20 mouse cellular contexts compared by ENCODE assay signal in genomic region chr1:166388511-166388910, GRCm38 (mm10). TPM values are rescaled to one million over a fixed set of nuclear protein-coding genes. Genes with fewer than 3 reads are reported as not detected.
DNase-seq lines count a peak whose midpoint lies in the region; ATAC-seq lines count a peak whose summit lies in the region.
"Had no signal": no experiment of that assay in that cellular context is flagged by ENCODE, and none has a peak within 500 bp of the region (broad histone marks: within the 10 kb centered on the region; RNA-seq: fewer than 3 reads in every experiment).

No protein-coding gene starts in this region.

- H3K9me3 ChIP-seq in heart, embryonic 12.5 days (replicated peaks), result no peaks in the 10 kb centered on the region
- H3K9me3 ChIP-seq in midbrain, embryonic 10.5 days (replicated peaks), result no peaks in the 10 kb centered on the region
- H3K9me3 ChIP-seq in midbrain, embryonic 15.5 days, result no peaks in the 10 kb centered on the region
- H3K9me3 ChIP-seq: embryonic facial prominence, embryonic 13.5 days; G1E; hindbrain, embryonic 15.5 days had no signal

- H3K4me2 ChIP-seq in heart, embryonic 12.5 days, result no peak overlapping the region
- no peak overlapping the region for H3K4me2 ChIP-seq in midbrain, embryonic 15.5 days
- H3K4me2 ChIP-seq: embryonic facial prominence, embryonic 13.5 days; hindbrain, embryonic 15.5 days had no signal

- ATAC-seq in heart, embryonic 12.5 days (ENCODE audit: insufficient number of reproducible peaks, low FRiP score), result no peak
- no peak for ATAC-seq in midbrain, embryonic 15.5 days (replicated peaks)
- ATAC-seq: CD4-positive, CD25-positive, alpha-beta regulatory T cell, adult 4 months; forebrain, embryonic 14.5 days; intestine, embryonic 16.5 days had no signal

- 54% methylated on average over 11 of the region's 11 CpGs for WGBS in heart, embryonic 12.5 days
- WGBS in midbrain, embryonic 10.5 days, result 97% methylated on average over 11 of the region's 11 CpGs
- WGBS in midbrain, embryonic 15.5 days, result 91% methylated on average over 11 of the region's 11 CpGs

- peaks cover 92% of the 10 kb centered on the region for H3K36me3 ChIP-seq in heart, embryonic 12.5 days
- peaks cover 100% of the 10 kb centered on the region for H3K36me3 ChIP-seq in midbrain, embryonic 10.5 days
- H3K36me3 ChIP-seq in midbrain, embryonic 15.5 days (replicated peaks), result peaks cover 62% of the 10 kb centered on the region

- H3K4me3 ChIP-seq in heart, embryonic 12.5 days, result no peak overlapping the region
- no peak overlapping the region for H3K4me3 ChIP-seq in midbrain, embryonic 10.5 days
- no peak overlapping the region for H3K4me3 ChIP-seq in midbrain, embryonic 15.5 days
- H3K4me3 ChIP-seq: embryonic facial prominence, embryonic 13.5 days; hindbrain, embryonic 15.5 days had no signal

- peak overlapping the region; percentile 10; the same call in 1 of the 2 replicates for H3K27ac ChIP-seq in heart, embryonic 12.5 days (ENCODE audit: poor library complexity, severe bottlenecking)
- no peak overlapping the region for H3K27ac ChIP-seq in midbrain, embryonic 10.5 days (replicated peaks)
- H3K27ac ChIP-seq in midbrain, embryonic 15.5 days, result no peak overlapping the region
- H3K27ac ChIP-seq: embryonic facial prominence, embryonic 13.5 days; hindbrain, embryonic 15.5 days had no signal

- intact Hi-C loops in heart, postnatal 10 days (cut with DNase I), result no loop called here

- no peaks in the 10 kb centered on the region for H3K27me3 ChIP-seq in heart, embryonic 12.5 days (replicated peaks)
- no peaks in the 10 kb centered on the region for H3K27me3 ChIP-seq in midbrain, embryonic 10.5 days (ENCODE audit: low read depth, poor library complexity, severe bottlenecking)
- H3K27me3 ChIP-seq in midbrain, embryonic 15.5 days (replicated peaks), result no peaks in the 10 kb centered on the region
- H3K27me3 ChIP-seq: embryonic facial prominence, embryonic 13.5 days; hindbrain, embryonic 15.5 days had no signal

- peaks cover 13% of the 10 kb centered on the region for H3K4me1 ChIP-seq in heart, embryonic 12.5 days (replicated peaks)
- no peaks in the 10 kb centered on the region for H3K4me1 ChIP-seq in midbrain, embryonic 10.5 days
- no peaks in the 10 kb centered on the region for H3K4me1 ChIP-seq in midbrain, embryonic 15.5 days
- H3K4me1 ChIP-seq: embryonic facial prominence, embryonic 13.5 days; hindbrain, embryonic 15.5 days had no signal

- H3K9ac ChIP-seq in heart, embryonic 12.5 days, result no peak overlapping the region
- H3K9ac ChIP-seq in midbrain, embryonic 15.5 days, result no peak overlapping the region
- H3K9ac ChIP-seq: embryonic facial prominence, embryonic 13.5 days; hindbrain, embryonic 15.5 days had no signal

- DNase-seq in adrenal gland, postnatal 10 days, result peak; percentile 1
- no peak for DNase-seq in adrenal gland, adult 8-10 months
- no peak for DNase-seq in heart, postnatal 10 days
- DNase-seq in midbrain, embryonic 10.5 days (ENCODE audit: low spot score), result peak; percentile 9
- no peak for DNase-seq in frontal cortex, postnatal 14 days (ENCODE audit: low spot score in 2 of 2)
- DNase-seq: adrenal gland, postnatal 14 days; B cell, adult 2 months; cerebellum, adult 11-12 months; cerebellum, adult 9-10 months; cerebellum, postnatal 25 days; gastrocnemius, postnatal 14 days; kidney, adult 2 months had no signal

RNA-seq across cellular contexts. Expression of gene Tada1, which starts 9.6 kb away (rescaled TPM):
- total RNA-seq in adrenal gland, postnatal 10 days (2021), result 10 to 100 TPM; 18.4 to 19.1 TPM
- total RNA-seq in adrenal gland, adult 8-10 months (2022), result 10 to 100 TPM; 20.6 to 26.8 (median 22.8) TPM
- polyA plus RNA-seq in heart, embryonic 12.5 days (2016; fragmentation: Nextera tagmentation; extraction: Ambion mirVana), result 30.3 and 32.1 TPM in 2 replicates
- total RNA-seq in heart, postnatal 10 days (2021), result 10 to 100 TPM; 13.9 to 15.6 TPM
- 70.2 and 70.3 TPM in 2 replicates for polyA plus RNA-seq in midbrain, embryonic 10.5 days (2016; fragmentation: Nextera tagmentation; extraction: Ambion mirVana)
- polyA plus RNA-seq in midbrain, embryonic 15.5 days (2015; fragmentation: Nextera tagmentation; extraction: Ambion mirVana), result 90.5 and 94.9 TPM in 2 replicates

RNA-seq across cellular contexts. Expression of gene Pogk, which starts 21.2 kb away (rescaled TPM):
- 10 to 100 TPM; 27.9 to 32.7 TPM for total RNA-seq in adrenal gland, postnatal 10 days (2021)
- total RNA-seq in adrenal gland, adult 8-10 months (2022), result 10 to 100 TPM; 30.0 to 43.1 (median 38.9) TPM
- polyA plus RNA-seq in heart, embryonic 12.5 days (2016; fragmentation: Nextera tagmentation; extraction: Ambion mirVana), result 15.3 and 17.4 TPM in 2 replicates
- total RNA-seq in heart, postnatal 10 days (2021), result 10 to 100 TPM; 19.5 to 23.4 TPM
- polyA plus RNA-seq in midbrain, embryonic 10.5 days (2016; fragmentation: Nextera tagmentation; extraction: Ambion mirVana), result 26.1 and 37.7 TPM in 2 replicates
- 36.7 and 41.3 TPM in 2 replicates for polyA plus RNA-seq in midbrain, embryonic 15.5 days (2015; fragmentation: Nextera tagmentation; extraction: Ambion mirVana)
- polyA plus RNA-seq: G1E had no signal

Comparison
In these comparisons a context has a peak if more than half of its experiments do, and no peak if none do; other contexts are left out.
1. DNase-seq: peak in adrenal gland, postnatal 10 days (single experiment) and midbrain, embryonic 10.5 days (single experiment); none in adrenal gland, adult 8-10 months (single experiment), heart, postnatal 10 days (0 of 2) and frontal cortex, postnatal 14 days (0 of 2).